Mouse (Mus musculus) hindbrain, postnatal 0 days (tissue): ENCODE results near the gene Nacc1. TPM values are rescaled to one million over a fixed set of nuclear protein-coding genes. Genes with fewer than 3 reads are reported as not detected.

ENCODE experiments used
- ATAC-seq: fragments of 200-750 bp; cut with Nextera tagmentation; 2 replicates; pipeline ENCODE4 v1.8.0; 2017; ENCODE audit warnings: mild to moderate bottlenecking, moderate TSS enrichment, moderate library complexity
- DNase-seq: peaks from one replicate; pipeline ENCODE4 v3.0.0-alpha.2; 2015; ENCODE audit warnings: low spot score
- H3K27ac ChIP-seq: fragments of 300-500 bp; sonication (generic); 2 replicates; pipeline ENCODE4 v1.5.1; 2014; ENCODE audit warnings: mild to moderate bottlenecking
- H3K27me3 ChIP-seq: fragments of 300-500 bp; sonication (generic); 2 replicates; pipeline ENCODE4 v1.6.1; 2014; ENCODE audit warnings: low read length, mixed read lengths; ENCODE audit not compliant: insufficient read depth
- H3K36me3 ChIP-seq: fragments of 300-500 bp; sonication (generic); 2 replicates; pipeline ENCODE4 v1.6.1; 2014; ENCODE audit warnings: low read length, mixed read lengths; ENCODE audit not compliant: insufficient read depth
- H3K4me1 ChIP-seq: fragments of 300-500 bp; sonication (generic); 2 replicates; pipeline ENCODE4 v1.6.1; 2014; ENCODE audit warnings: antibody characterized with exemption, low read length, mixed read lengths; ENCODE audit not compliant: insufficient read depth
- H3K4me2 ChIP-seq: fragments of 300-500 bp; sonication (generic); 2 replicates; pipeline ENCODE4 v1.6.1; 2014; ENCODE audit warnings: low read depth, mild to moderate bottlenecking, low read length, moderate library complexity, mixed read lengths
- H3K4me3 ChIP-seq: fragments of 300-500 bp; sonication (generic); 2 replicates; pipeline ENCODE4 v1.5.1; 2014; ENCODE audit warnings: low read length
- H3K9ac ChIP-seq: fragments of 300-500 bp; sonication (generic); replicated peaks from 2 replicates; pipeline ENCODE4 v1.6.1; 2014; ENCODE audit warnings: mild to moderate bottlenecking, low read length, moderate library complexity, mixed read lengths
- H3K9me3 ChIP-seq: fragments of 300-500 bp; sonication (generic); 2 replicates; pipeline ENCODE4 v1.6.1; 2016; ENCODE audit warnings: low read length, mixed read lengths
- CTCF ChIP-seq: IDR thresholded peaks from 2 replicates; pipeline ENCODE4 v1.5.1; 2016; ENCODE audit warnings: antibody characterized with exemption, control low read depth, low read depth
- WGBS: fragments of 180-500 bp; shearing (Covaris S2); extraction: QIAGEN DNeasy Blood & Tissue Kit; methylation state at CpG from one replicate; pipeline ENCODE4 v1.1.7; 2014; 5-methylcytosine and 5-hydroxymethylcytosine counted together
- polyA plus RNA-seq: library from polyadenylated mRNA; unstranded; fragments of >200 nt; fragmentation: Nextera tagmentation; extraction: Ambion mirVana; gene quantifications from 2 replicates; pipeline ENCODE4 v1.2.1, GENCODE M21; 2015
- total RNA-seq: library from RNA; depleted of rRNA; stranded (reverse); fragments of >200 nt; gene quantifications from 2 replicates; pipeline ENCODE4 v1.2.3, GENCODE M21; 2014

Nacc1 gene
- total and polyA plus RNA-seq, 2 experiments from 2014 or later, result 14.9 to 129 TPM

- DNase-seq (no peak), ATAC-seq (peak; percentile 11; the same call in 1 of the 2 replicates)
- peaks cover 7% of the 10 kb centered on the region; the same call in 1 of the 2 replicates for H3K4me1 ChIP-seq
- 22% methylated on average over 33 of the region's 34 CpGs for WGBS
- peak; percentile 35 for TF ChIP-seq CTCF
- H3K36me3 ChIP-seq, result peaks cover 18% of the 10 kb centered on the region
- H3K9ac ChIP-seq, result 0 out of 2 replicates have a peak within 1 kb of the TSS, but pooled peaks have one; percentile 3
- H3K4me3 ChIP-seq, result peak within 1 kb of the TSS; percentile 11
- peaks cover 6% of the 10 kb centered on the region for H3K27me3 ChIP-seq
- H3K9me3 ChIP-seq, result no peaks in the 10 kb centered on the region
- H3K4me2 ChIP-seq, result peak within 1 kb of the TSS; percentile 22
- peak within 1 kb of the TSS; percentile 41; the same call in 1 of the 2 replicates for H3K27ac ChIP-seq
These were observed 13.6 kb upstream of the Nacc1 start, which contains the start of gene Lyl1 for GRCm38 (mm10) chr8:84700941-84701911. TSS of gene Lyl1 (plus strand) at chr8:84701457.

GRCm38 (mm10) chr8:84700526-84700925 is 12.9 kb upstream of the Nacc1 start:
- Histone ChIP-seq H3K9ac (no peak overlapping the region), H3K36me3 (peaks cover 18% of the 10 kb centered on the region), H3K4me3 (no peak overlapping the region), H3K27ac (no peak overlapping the region), H3K27me3 (peaks cover 6% of the 10 kb centered on the region), H3K4me1 (peaks cover 7% of the 10 kb centered on the region; the same call in 1 of the 2 replicates), H3K9me3 (no peaks in the 10 kb centered on the region), H3K4me2 (no peak overlapping the region)
- ATAC-seq, result no peak
- DNase-seq, result no peak
- WGBS, result 81% methylated on average over 5 of the region's 5 CpGs
- TF ChIP-seq CTCF, result no peak

- WGBS, result 46% methylated on average over 7 of the region's 7 CpGs
- H3K27ac ChIP-seq, result peak overlapping the region; percentile 51; the same call in 1 of the 2 replicates
- no peak overlapping the region for H3K4me3 ChIP-seq
- H3K4me2 ChIP-seq, result no peak overlapping the region
- peaks cover 18% of the 10 kb centered on the region for H3K36me3 ChIP-seq
- H3K27me3 ChIP-seq, result peaks cover 6% of the 10 kb centered on the region
- H3K9ac ChIP-seq, result no peak overlapping the region
- peak; percentile 90 for TF ChIP-seq CTCF
- DNase-seq (peak; percentile 83), ATAC-seq (peak; percentile 39; the same call in 1 of the 2 replicates)
- no peaks in the 10 kb centered on the region for H3K9me3 ChIP-seq
- peaks cover 1% of the 10 kb centered on the region; the same call in 1 of the 2 replicates for H3K4me1 ChIP-seq
These were observed 12.2 kb upstream of the Nacc1 start for GRCm38 (mm10) chr8:84699861-84700322.

GRCm38 (mm10) chr8:84698929-84699401 is 11.3 kb upstream of the Nacc1 start:
- ATAC-seq, result no peak
- no peak overlapping the region for H3K9ac ChIP-seq
- whole genome bisulfite sequencing, result 53% methylated on average over 9 of the region's 9 CpGs
- peaks cover 24% of the 10 kb centered on the region for H3K36me3 ChIP-seq
- no peaks in the 10 kb centered on the region for H3K9me3 ChIP-seq
- no peak overlapping the region for H3K4me3 ChIP-seq
- H3K4me2 ChIP-seq, result no peak overlapping the region
- H3K4me1 ChIP-seq, result no peaks in the 10 kb centered on the region
- H3K27me3 ChIP-seq, result peaks cover 6% of the 10 kb centered on the region
- no peak for DNase-seq
- H3K27ac ChIP-seq, result peak overlapping the region; percentile 51; the same call in 1 of the 2 replicates
- TF ChIP-seq CTCF, result no peak

GRCm38 (mm10) chr8:84698288-84698687 is 10.6 kb upstream of the Nacc1 start:
- DNase-seq (no peak), ATAC-seq (no peak)
- H3K4me2 ChIP-seq, result no peak overlapping the region
- 91% methylated on average over 5 of the region's 5 CpGs for WGBS
- no peaks in the 10 kb centered on the region for H3K4me1 ChIP-seq
- H3K36me3 ChIP-seq, result peaks cover 24% of the 10 kb centered on the region
- TF ChIP-seq CTCF, result no peak
- no peak overlapping the region for H3K9ac ChIP-seq
- no peak overlapping the region for H3K4me3 ChIP-seq
- no peaks in the 10 kb centered on the region for H3K9me3 ChIP-seq
- peaks cover 6% of the 10 kb centered on the region for H3K27me3 ChIP-seq
- H3K27ac ChIP-seq, result no peak overlapping the region

GRCm38 (mm10) chr8:84697166-84698130 is 9.8 kb upstream of the Nacc1 start:
- Histone ChIP-seq H3K36me3 (peaks cover 32% of the 10 kb centered on the region), H3K4me1 (no peaks in the 10 kb centered on the region), H3K27ac (no peak overlapping the region), H3K27me3 (peaks cover 2% of the 10 kb centered on the region), H3K9me3 (no peaks in the 10 kb centered on the region), H3K4me3 (no peak overlapping the region), H3K9ac (no peak overlapping the region), H3K4me2 (no peak overlapping the region)
- DNase-seq (peak; percentile 82), ATAC-seq (peak; percentile 47; the same call in 1 of the 2 replicates)
- peak; percentile 78 for TF ChIP-seq CTCF
- WGBS, result 81% methylated on average over 14 of the region's 14 CpGs
